ENCODE assay signal across 27 mouse cellular contexts in the genomic region with DNA sequence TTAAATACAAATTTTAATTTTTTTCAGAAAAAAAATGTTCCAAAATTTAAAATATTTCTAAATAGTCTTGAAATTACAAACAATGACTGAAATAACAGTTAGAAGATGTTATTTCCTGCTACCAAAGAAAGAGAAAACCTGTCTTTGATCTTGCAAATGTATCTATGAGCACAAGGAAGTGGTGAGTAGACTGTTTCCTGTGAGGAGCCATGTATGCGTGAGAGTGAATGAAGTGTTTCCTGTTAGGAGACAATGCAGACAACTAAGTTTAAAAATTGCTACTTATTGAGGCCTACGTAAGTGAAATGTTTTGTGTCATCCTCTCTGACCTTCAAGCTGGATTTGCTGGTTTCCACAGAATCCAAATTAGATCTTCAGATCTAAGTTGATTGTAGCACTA.
A peak's percentile ranks its signal among the peaks of the same experiment; 100 is the strongest.
DNase-seq lines count a peak whose midpoint lies in the region; ATAC-seq lines count a peak whose summit lies in the region.
"Had no signal": no experiment of that assay in that cellular context is flagged by ENCODE, and none has a peak within 500 bp of the region (broad histone marks: within the 10 kb centered on the region; RNA-seq: fewer than 3 reads in every experiment).

No protein-coding gene starts in this region.

- no peak overlapping the region for H3K4me3 ChIP-seq in midbrain, embryonic 15.5 days
- H3K4me3 ChIP-seq: embryonic facial prominence, embryonic 10.5 days; embryonic facial prominence, embryonic 13.5 days; erythroblast, embryonic 14.5 days; forebrain, embryonic 15.5 days; heart, embryonic 13.5 days; intestine, embryonic 15.5 days had no signal

- H3K36me3 ChIP-seq in midbrain, embryonic 15.5 days (replicated peaks) = no peaks in the 10 kb centered on the region
- H3K36me3 ChIP-seq: embryonic facial prominence, embryonic 10.5 days; embryonic facial prominence, embryonic 13.5 days; forebrain, embryonic 15.5 days; heart, embryonic 13.5 days; intestine, embryonic 15.5 days had no signal

- 89% methylated on average over 2 of the region's 2 CpGs for WGBS in midbrain, embryonic 15.5 days

- peak; percentile 44 for DNase-seq in 416B (ENCODE audit: low read depth)
- peak; percentile 45 for DNase-seq in CD4-positive helper T cell, adult 2 months (ENCODE audit: low read depth, low spot score)
- DNase-seq in T-cell, adult 2 months (ENCODE audit: low spot score) = peak; percentile 22
- no peak for DNase-seq in layer of hippocampus, adult 11-12 months (ENCODE audit: low spot score)
- no peak for DNase-seq in yolk sac, embryonic 10.5 days (ENCODE audit: low spot score)
- DNase-seq: adrenal gland, adult 2 months; adrenal gland, postnatal 14 days; cerebellum, adult 11 months; cerebellum, adult 2 months; cerebellum, adult 9-11 months; cerebellum, postnatal 25 days; embryo, embryonic 11 days; gastrocnemius, postnatal 25 days; heart, adult 18-20 months; heart, postnatal 14 days; heart, postnatal 4 days had no signal

- no peaks in the 10 kb centered on the region for H3K27me3 ChIP-seq in midbrain, embryonic 15.5 days (replicated peaks)
- H3K27me3 ChIP-seq: embryonic facial prominence, embryonic 13.5 days; forebrain, embryonic 15.5 days; heart, embryonic 13.5 days; intestine, embryonic 15.5 days had no signal

- H3K4me2 ChIP-seq in midbrain, embryonic 15.5 days = no peak overlapping the region
- H3K4me2 ChIP-seq: embryonic facial prominence, embryonic 13.5 days; forebrain, embryonic 15.5 days; heart, embryonic 13.5 days; hindbrain, embryonic 14.5 days; intestine, embryonic 15.5 days had no signal

- no peaks in the 10 kb centered on the region for H3K4me1 ChIP-seq in midbrain, embryonic 15.5 days
- H3K4me1 ChIP-seq: embryonic facial prominence, embryonic 10.5 days; embryonic facial prominence, embryonic 13.5 days; forebrain, embryonic 15.5 days; heart, embryonic 13.5 days; intestine, embryonic 15.5 days had no signal

- H3K9me3 ChIP-seq in midbrain, embryonic 15.5 days = no peaks in the 10 kb centered on the region
- H3K9me3 ChIP-seq: embryonic facial prominence, embryonic 10.5 days; embryonic facial prominence, embryonic 13.5 days; forebrain, embryonic 15.5 days; heart, embryonic 13.5 days; intestine, embryonic 15.5 days had no signal

- no peak overlapping the region for H3K27ac ChIP-seq in midbrain, embryonic 15.5 days
- H3K27ac ChIP-seq: embryonic facial prominence, embryonic 10.5 days; embryonic facial prominence, embryonic 13.5 days; forebrain, embryonic 15.5 days; heart, embryonic 13.5 days; hindbrain, embryonic 14.5 days; hindbrain, postnatal 0 days; intestine, embryonic 15.5 days had no signal

- H3K9ac ChIP-seq in midbrain, embryonic 15.5 days = no peak overlapping the region
- H3K9ac ChIP-seq: embryonic facial prominence, embryonic 13.5 days; forebrain, embryonic 15.5 days; heart, embryonic 13.5 days; hindbrain, embryonic 14.5 days; intestine, embryonic 15.5 days had no signal

- ATAC-seq in inflammation-experienced regulatory T-cells, adult 6 months = peak; percentile 74
- no peak for ATAC-seq in megakaryocyte progenitor cell, adult 5-6 weeks (replicated peaks; ENCODE audit: poor library complexity)
- ATAC-seq in midbrain, embryonic 15.5 days (replicated peaks) = no peak
- ATAC-seq: forebrain, embryonic 15.5 days; hindbrain, postnatal 0 days; intestine, embryonic 15.5 days had no signal

Comparison
In these comparisons a context has a peak if more than half of its experiments do, and no peak if none do; other contexts are left out.
1. DNase-seq: peak in 416B (single experiment), CD4-positive helper T cell, adult 2 months (single experiment) and T-cell, adult 2 months (single experiment); none in layer of hippocampus, adult 11-12 months (single experiment) and yolk sac, embryonic 10.5 days (single experiment).